Mouse (Mus musculus) forebrain, embryonic 14.5 days (tissue): ENCODE results near the gene Mycl. TPM values are rescaled to one million over a fixed set of nuclear protein-coding genes. Genes with fewer than 3 reads are reported as not detected.
"Not testable (repeated sequence)": the region's sequence is repeated elsewhere in the genome, so short reads cannot be mapped to it uniquely, and the experiment has no call there.

Source experiments
- ATAC-seq: fragments of 200-750 bp; cut with Nextera tagmentation; 2 replicates; pipeline ENCODE4 v1.8.0; 2017; ENCODE audit warnings: mild to moderate bottlenecking, moderate library complexity
- DNase-seq: peaks from one replicate; pipeline ENCODE4 v3.0.0-alpha.2; 2015; ENCODE audit warnings: low spot score
- H3K27ac ChIP-seq: fragments of 300-500 bp; sonication (generic); 2 replicates; pipeline ENCODE4 v1.5.1; 2014; ENCODE audit warnings: low read depth, mild to moderate bottlenecking, control low read depth, low read length, moderate library complexity
- H3K27me3 ChIP-seq: fragments of 300-500 bp; sonication (generic); replicated peaks from 2 replicates; pipeline ENCODE4 v1.6.1; 2014; ENCODE audit warnings: low read length, control low read depth, mixed read lengths; ENCODE audit not compliant: control insufficient read depth, insufficient read depth
- H3K36me3 ChIP-seq: fragments of 300-500 bp; sonication (generic); 2 replicates; pipeline ENCODE4 v1.6.1; 2014; ENCODE audit warnings: low read length, control low read depth; ENCODE audit not compliant: control insufficient read depth, insufficient read depth
- H3K4me1 ChIP-seq: fragments of 300-500 bp; sonication (generic); 2 replicates; pipeline ENCODE4 v1.6.1; 2014; ENCODE audit warnings: antibody characterized with exemption, low read length, control low read depth; ENCODE audit not compliant: control insufficient read depth, insufficient read depth
- H3K4me2 ChIP-seq: fragments of 300-500 bp; sonication (generic); 2 replicates; pipeline ENCODE4 v1.6.1; 2014; ENCODE audit warnings: mild to moderate bottlenecking, control low read depth, low read length
- H3K4me3 ChIP-seq: fragments of 300-500 bp; sonication (generic); 2 replicates; pipeline ENCODE4 v1.5.1; 2014; ENCODE audit warnings: low read depth, low read length, control low read depth
- H3K9ac ChIP-seq: fragments of 300-500 bp; sonication (generic); 2 replicates; pipeline ENCODE4 v1.6.1; 2014; ENCODE audit warnings: mild to moderate bottlenecking, low read length, control low read depth, moderate library complexity
- H3K9me3 ChIP-seq: fragments of 300-500 bp; sonication (generic); replicated peaks from 2 replicates; pipeline ENCODE4 v1.6.1; 2016; ENCODE audit warnings: low read length, control low read depth, mixed read lengths; ENCODE audit not compliant: control insufficient read depth
- WGBS: fragments of 180-500 bp; shearing (Covaris S2); extraction: QIAGEN DNeasy Blood & Tissue Kit; methylation state at CpG from one replicate; pipeline ENCODE4 v1.1.7; 2014; 5-methylcytosine and 5-hydroxymethylcytosine counted together
- polyA plus RNA-seq: library from polyadenylated mRNA; unstranded; fragments of >200 nt; fragmentation: Nextera tagmentation; extraction: Ambion mirVana; gene quantifications from 2 replicates; pipeline ENCODE4 v1.2.1, GENCODE M21; 2014

The Mycl gene
- polyA plus RNA-seq, 1 experiment from 2014 or later = 70.5 TPM

DNA sequence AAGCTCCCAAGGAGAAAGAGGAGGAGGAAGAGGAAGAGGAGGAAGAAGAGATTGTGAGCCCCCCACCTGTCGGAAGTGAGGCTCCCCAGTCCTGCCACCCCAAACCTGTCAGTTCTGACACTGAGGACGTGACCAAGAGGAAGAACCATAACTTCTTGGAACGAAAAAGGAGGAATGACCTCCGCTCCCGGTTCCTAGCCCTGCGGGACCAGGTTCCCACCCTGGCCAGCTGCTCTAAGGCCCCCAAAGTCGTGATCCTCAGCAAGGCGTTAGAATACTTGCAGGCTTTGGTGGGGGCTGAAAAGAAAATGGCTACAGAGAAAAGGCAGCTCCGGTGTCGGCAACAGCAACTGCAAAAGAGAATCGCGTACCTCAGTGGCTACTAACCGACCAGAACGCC is 4.7 kb downstream of the Mycl start:
- Histone ChIP-seq H3K4me1 (peaks cover 22% of the 10 kb centered on the region), H3K9ac (peak overlapping the region; percentile 54), H3K27ac (peak overlapping the region; percentile 84), H3K36me3 (peaks cover 31% of the 10 kb centered on the region), H3K27me3 (no peaks in the 10 kb centered on the region), H3K9me3 (no peaks in the 10 kb centered on the region), H3K4me2 (peak overlapping the region; percentile 73), H3K4me3 (peak overlapping the region; percentile 91; the same call in 1 of the 2 replicates)
- ATAC-seq = no peak
- DNase-seq = no peak
- 42% methylated on average over 14 of the region's 14 CpGs for WGBS

DNA sequence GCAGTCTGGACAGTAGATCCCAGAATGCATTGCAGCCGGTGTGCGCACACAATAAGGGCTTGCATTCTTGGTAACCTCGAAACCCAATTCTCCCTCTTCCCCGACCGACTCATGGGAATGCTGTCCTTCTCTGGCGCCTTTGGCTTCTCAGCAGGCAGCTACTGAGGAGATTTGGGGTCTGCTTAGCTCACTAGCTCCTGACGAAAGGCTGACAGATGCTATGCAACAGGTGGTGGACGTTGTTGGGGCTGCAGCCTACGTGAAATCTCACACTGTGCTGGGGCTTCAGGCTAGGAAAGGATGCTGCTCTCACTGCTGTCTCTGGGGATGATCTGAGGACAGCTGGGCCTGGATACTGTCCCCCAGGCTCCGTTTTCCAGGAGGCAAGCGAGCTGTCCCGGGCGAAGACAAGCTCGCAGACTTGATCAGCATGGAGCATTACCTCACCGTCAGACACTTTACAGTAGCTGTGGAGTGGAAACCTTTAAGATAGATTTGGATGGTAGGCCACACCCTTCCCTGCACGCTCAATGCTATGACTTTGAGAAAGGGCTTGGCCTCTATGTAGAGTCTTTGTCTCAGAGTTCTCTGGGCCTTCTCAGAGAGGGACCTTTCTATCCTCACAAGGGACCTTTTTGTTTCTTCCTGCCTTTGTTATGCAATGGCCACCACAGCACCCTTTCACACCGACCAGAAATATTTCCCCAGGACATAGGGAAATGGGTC is 5.3 kb downstream of the Mycl start:
- ATAC-seq (no peak), DNase-seq (no peak)
- H3K4me1 ChIP-seq = peaks cover 24% of the 10 kb centered on the region
- peaks cover 31% of the 10 kb centered on the region for H3K36me3 ChIP-seq
- H3K27me3 ChIP-seq = no peaks in the 10 kb centered on the region
- 27% methylated on average over 17 of the region's 17 CpGs for WGBS
- H3K4me3 ChIP-seq = 0 out of 2 replicates have a peak overlapping the region, but pooled peaks have one; percentile 91
- no peaks in the 10 kb centered on the region for H3K9me3 ChIP-seq
- H3K9ac ChIP-seq = peak overlapping the region; percentile 21; the same call in 1 of the 2 replicates
- peak overlapping the region; percentile 73 for H3K4me2 ChIP-seq
- H3K27ac ChIP-seq = 0 out of 2 replicates have a peak overlapping the region, but pooled peaks have one; percentile 14

DNA sequence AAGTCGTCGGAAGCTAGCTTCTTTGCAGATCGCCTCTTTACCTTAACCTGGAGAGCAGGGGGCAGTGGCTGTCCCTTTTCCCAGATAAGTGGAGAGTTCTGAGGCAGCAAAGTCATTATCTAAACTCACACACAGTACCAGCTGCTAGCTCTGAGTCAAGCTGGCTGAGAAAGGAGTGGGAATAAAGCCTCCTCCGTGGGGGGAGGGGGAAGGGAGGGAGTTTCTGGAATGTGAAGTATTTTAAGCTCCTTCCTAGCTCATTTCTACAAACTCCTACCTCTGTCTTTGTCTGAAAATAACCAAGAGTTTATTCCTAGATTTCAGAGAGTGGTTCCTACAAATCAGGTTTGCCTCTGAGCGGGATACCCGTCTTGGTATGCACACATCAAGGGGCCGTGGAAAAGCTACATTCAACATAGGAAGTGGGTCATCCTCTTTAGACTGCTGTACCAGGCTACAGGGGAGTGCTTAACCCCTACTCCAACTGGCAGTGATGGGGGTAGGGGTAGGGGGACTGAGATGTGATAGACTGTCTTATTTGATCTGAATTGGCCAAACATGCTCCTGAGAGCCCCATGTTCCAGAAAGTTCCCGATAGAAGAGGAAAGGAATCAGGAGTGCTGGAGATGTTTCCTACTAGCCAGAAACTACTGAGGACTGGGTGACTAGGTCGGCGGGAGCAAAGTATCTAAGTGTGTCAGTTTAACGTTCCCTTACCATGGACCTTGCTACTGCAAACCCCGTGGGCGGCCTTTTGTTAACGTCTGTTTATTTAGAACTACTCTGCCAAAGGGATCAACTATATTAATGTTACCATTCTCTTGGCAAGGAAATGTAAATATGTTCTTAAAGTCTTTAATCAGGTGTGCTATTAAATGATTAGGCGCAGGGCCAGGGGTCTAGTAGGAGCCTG is 9.9 kb downstream of the Mycl start:
- Histone ChIP-seq H3K27ac (no peak overlapping the region), H3K4me2 (no peak overlapping the region), H3K4me3 (no peak overlapping the region), H3K36me3 (peaks cover 26% of the 10 kb centered on the region), H3K9me3 (no peaks in the 10 kb centered on the region), H3K4me1 (peaks cover 13% of the 10 kb centered on the region), H3K9ac (no peak overlapping the region), H3K27me3 (no peaks in the 10 kb centered on the region)
- WGBS = 29% methylated on average over 15 of the region's 15 CpGs
- ATAC-seq (no peak), DNase-seq (peak; percentile 48)

GRCm38 (mm10) chr4:123012501-123012900 is 17.0 kb downstream of the Mycl start:
- 94% methylated on average over 4 of the region's 4 CpGs for WGBS
- not testable (repeated sequence) for DNase-seq, H3K27me3 ChIP-seq, ATAC-seq, H3K36me3 ChIP-seq, H3K4me3 ChIP-seq, H3K9me3 ChIP-seq
- H3K9ac ChIP-seq = peak overlapping the region; percentile 45
- peaks cover 31% of the 10 kb centered on the region for H3K4me1 ChIP-seq
- peak overlapping the region; percentile 99 for H3K27ac ChIP-seq
- H3K4me2 ChIP-seq = 0 out of 2 replicates have a peak overlapping the region, but pooled peaks have one; percentile 48

DNA sequence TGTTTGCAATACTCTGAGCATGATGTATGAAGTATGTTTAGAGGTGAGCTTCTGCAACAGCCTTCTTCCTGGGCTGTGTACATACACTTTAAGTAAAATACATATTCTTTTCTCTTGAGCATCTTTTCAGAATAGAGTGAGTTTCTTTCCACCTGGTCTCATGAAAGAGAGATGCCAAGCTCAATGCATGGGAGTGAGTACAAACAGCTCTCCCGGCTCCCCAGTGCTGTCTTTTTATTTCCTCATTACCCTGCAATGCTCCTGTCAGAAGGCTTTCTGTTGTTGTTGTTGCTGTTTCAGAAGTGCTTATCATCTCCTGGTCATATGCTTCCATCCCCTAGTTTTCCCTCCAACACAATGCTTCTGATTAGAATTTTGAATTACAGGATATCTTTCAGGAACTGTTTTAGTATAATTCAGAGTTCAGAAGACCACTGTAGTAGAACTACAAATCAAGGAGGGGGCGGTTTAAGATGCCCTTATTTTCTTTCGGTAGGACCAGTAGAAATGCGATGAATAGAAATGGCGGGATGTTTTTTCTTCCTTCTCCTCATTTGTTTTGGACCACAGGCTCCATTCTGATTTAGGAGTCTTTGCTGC is 18.0 kb downstream of the Mycl start:
- peaks cover 37% of the 10 kb centered on the region for H3K4me1 ChIP-seq
- H3K36me3 ChIP-seq = no peaks in the 10 kb centered on the region
- H3K27ac ChIP-seq = peak overlapping the region; percentile 99
- H3K9ac ChIP-seq = peak overlapping the region; percentile 45
- peak; percentile 59 for DNase-seq
- peak overlapping the region; percentile 48 for H3K4me2 ChIP-seq
- WGBS = 5% methylated on average over 5 of the region's 5 CpGs
- peak overlapping the region; percentile 5; the same call in 1 of the 2 replicates for H3K4me3 ChIP-seq
- H3K27me3 ChIP-seq = no peaks in the 10 kb centered on the region
- ATAC-seq = peak; percentile 9; the same call in 1 of the 2 replicates
- no peaks in the 10 kb centered on the region for H3K9me3 ChIP-seq

DNA sequence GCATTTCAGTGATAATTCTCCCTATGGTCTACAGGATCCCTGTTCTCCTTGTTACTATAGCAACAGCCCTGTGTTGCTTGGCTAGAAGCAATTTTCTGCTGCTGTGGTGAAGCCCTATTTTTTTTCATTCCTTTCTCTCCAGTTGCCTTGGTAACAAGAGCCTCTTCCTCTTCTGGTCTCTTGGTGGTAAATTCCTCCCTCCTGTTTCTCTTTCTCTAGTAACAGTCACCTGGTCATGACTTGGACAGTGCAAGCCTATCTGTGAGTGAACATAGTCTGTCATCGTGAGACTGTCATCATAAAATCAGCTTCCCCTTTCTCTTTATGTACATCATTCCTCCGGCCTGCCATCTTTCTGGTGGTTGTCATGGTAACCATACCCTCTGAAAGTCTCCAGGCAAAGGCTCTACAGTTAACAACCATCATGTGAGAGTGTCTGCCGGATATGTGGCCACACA is 18.5 kb downstream of the Mycl start:
- Histone ChIP-seq H3K27me3 (no peaks in the 10 kb centered on the region), H3K27ac (peak overlapping the region; percentile 99), H3K4me1 (peaks cover 41% of the 10 kb centered on the region), H3K9me3 (no peaks in the 10 kb centered on the region), H3K36me3 (no peaks in the 10 kb centered on the region), H3K9ac (peak overlapping the region; percentile 45; the same call in 1 of the 2 replicates), H3K4me3 (no peak overlapping the region), H3K4me2 (peak overlapping the region; percentile 48)
- peak; percentile 81 for ATAC-seq
- 4% methylated on average over 3 of the region's 3 CpGs for WGBS
- DNase-seq = peak; percentile 98

DNA sequence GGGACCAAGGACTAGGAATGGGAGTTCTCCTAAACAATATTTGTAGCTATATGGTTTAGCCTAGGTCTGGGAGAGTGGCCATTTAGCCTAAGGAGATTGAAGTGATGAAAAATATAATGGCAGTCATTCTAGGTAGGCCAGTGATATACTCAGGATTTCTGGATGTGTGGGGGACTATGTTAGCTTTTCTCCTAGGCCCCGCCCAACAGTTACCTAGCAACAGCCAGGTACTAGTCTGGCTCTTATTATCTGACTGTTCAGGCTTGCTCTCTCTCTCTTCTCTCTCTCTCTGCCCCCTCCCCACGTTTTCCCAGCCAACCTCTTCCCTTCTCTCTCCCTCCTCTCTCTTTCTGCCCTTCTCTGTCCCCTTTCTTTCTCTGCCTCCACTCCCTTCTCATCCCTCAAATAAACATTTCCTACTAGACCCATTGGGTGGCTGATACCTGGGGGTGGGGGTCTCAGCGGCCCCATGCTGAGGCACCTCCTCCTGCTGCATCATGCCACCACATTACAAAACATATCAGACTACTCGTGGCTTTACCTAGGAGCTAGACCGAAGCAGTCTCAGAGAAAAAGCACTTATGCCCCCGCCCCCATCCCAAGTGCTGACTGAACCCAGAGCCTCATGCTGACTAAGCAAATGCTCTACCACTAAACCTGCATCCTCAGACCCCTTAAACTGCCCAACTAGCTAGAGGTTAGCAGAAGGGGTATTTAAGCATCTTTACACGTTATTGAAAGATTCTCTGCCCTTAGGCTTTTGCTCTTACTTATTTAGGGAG is 19.2 kb downstream of the Mycl start:
- Histone ChIP-seq H3K9ac (no peak overlapping the region), H3K4me3 (no peak overlapping the region), H3K4me1 (peaks cover 44% of the 10 kb centered on the region), H3K4me2 (peak overlapping the region; percentile 8; the same call in 1 of the 2 replicates), H3K27me3 (no peaks in the 10 kb centered on the region), H3K9me3 (no peaks in the 10 kb centered on the region), H3K27ac (peak overlapping the region; percentile 99), H3K36me3 (no peaks in the 10 kb centered on the region)
- WGBS = 18% methylated on average over 7 of the region's 7 CpGs
- ATAC-seq (peak; percentile 16), DNase-seq (peak; percentile 72)

- H3K4me3 ChIP-seq = peak within 1 kb of the TSS; percentile 73
- H3K9ac ChIP-seq = peak within 1 kb of the TSS; percentile 85
- peak within 1 kb of the TSS; percentile 85 for H3K4me2 ChIP-seq
- H3K9me3 ChIP-seq = no peaks in the 10 kb centered on the region
- DNase-seq (peak; percentile 99), ATAC-seq (peak; percentile 89)
- H3K27me3 ChIP-seq = no peaks in the 10 kb centered on the region
- peaks cover 44% of the 10 kb centered on the region for H3K4me1 ChIP-seq
- WGBS = under 1% methylated on average over 34 of the region's 34 CpGs
- H3K36me3 ChIP-seq = 0 out of 2 replicates have a peak, but pooled peaks cover 3% of the 10 kb centered on the region
- H3K27ac ChIP-seq = peak within 1 kb of the TSS; percentile 99
Observed at GRCm38 (mm10) chr4:123016451-123016957, 21.1 kb downstream of the Mycl start, which contains the start of gene Trit1. Gene Trit1, plus strand, starts transcription at chr4:123016597.
